Mouse (Mus musculus): Measurements from ENCODE around the gene 4933402J07Rik.

Gene 4933402J07Rik

DNA sequence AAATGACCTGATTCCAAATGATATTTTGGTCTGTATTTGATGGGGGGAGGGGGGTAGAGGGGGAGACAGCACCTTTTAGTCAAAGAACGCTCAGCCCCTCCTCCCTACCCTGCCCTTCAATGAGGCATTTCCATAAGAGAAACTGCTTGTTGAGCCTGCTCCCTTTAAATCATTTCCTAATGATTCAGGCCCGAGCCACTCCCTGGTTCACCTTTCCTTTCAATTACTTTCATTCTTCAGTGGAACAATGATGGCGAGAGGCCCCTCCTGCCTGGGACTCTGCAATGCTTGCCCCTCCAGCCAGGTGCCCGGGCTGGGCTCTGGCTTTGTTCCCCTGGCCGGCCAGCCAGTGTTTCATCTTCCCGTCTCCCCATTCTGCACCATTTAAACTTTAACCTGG lies 66.0 kb downstream of the 4933402J07Rik start:
- DNase-seq = no peak

DNA sequence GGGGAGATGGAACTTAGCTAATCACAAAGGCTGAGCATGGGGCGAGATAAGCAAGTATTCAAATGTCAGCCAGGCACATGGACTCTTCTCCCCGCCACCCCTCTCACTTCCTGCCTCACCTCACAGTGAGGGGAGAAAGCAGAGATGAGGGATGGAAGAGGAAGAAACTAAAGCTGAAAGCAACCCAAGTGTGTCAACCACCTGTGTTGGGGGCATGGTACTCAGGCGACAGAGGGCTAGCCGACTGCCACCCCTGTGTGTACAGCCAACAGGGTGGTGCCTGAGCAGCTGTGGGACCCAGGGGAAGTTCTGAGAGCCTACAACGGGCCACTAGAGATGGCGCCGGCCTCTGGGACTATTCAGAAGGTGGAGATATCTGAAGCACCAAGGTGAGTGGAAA lies 68.1 kb downstream of the 4933402J07Rik start:
- DNase-seq = no peak

DNA sequence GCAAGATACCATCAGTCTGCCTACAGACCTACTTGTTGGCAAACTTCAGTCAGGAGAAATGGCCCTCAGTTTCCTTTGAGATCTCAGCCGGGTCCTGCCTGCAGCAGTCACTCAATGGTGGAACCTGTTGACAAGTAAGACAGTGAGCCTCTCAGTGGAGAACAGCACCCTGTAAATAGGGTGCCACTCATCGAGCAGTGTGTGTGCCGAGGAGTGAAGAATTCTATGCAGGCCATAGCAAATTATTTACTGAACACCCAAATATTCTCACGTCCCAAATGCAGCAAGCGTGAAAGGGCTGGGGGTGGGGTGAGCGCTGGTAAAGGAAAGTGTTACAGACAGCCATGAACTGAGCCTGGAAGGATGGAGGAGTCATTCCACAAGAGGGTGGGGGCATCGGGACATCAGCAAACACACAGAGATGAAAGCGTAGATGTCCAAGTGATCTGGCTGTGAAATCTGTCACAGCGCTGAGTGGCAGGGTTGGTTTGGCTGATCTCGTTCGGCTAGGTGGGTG lies 72.6 kb downstream of the 4933402J07Rik start:
- no peak for DNase-seq
